Mouse (Mus musculus) urinary bladder, adult 2 months (tissue): ENCODE data around the gene Ankrd12. TPM values are rescaled to one million over a fixed set of nuclear protein-coding genes. Genes with fewer than 3 reads are reported as not detected.

Experiments
- DNase-seq: peaks from one replicate; pipeline ENCODE4 v3.0.0; 2022; ENCODE audit warnings: low spot score
- polyA plus RNA-seq: library from polyadenylated mRNA; depleted of rRNA; stranded (reverse); fragments of >200 nt; gene quantifications from 2 replicates; pipeline ENCODE4 v1.2.3, GENCODE M21; 2012; rRNA removed

Ankrd12 gene
- 21.7 and 21.9 TPM in 2 replicates for polyA plus RNA-seq

- DNase-seq, result peak; percentile 99
These were observed at the start of gene Ankrd12 for GRCm38 (mm10) chr17:66076934-66077333. TSS of gene Ankrd12 (minus strand) at chr17:66077089.

GRCm38 (mm10) chr17:66125211-66125610 is 48.3 kb upstream of the Ankrd12 start:
- no peak for DNase-seq

- DNase-seq, result no peak
These were observed 47.1 kb upstream of the Ankrd12 start for GRCm38 (mm10) chr17:66123816-66124610.

GRCm38 (mm10) chr17:66123066-66123815 is 46.4 kb upstream of the Ankrd12 start, which contains the start of gene Ddx11:
TSS of gene Ddx11 (plus strand) at chr17:66123520.
- DNase-seq, result peak; percentile 95

- DNase-seq, result no peak
These were observed 43.8 kb upstream of the Ankrd12 start for GRCm38 (mm10) chr17:66120701-66121100.

- no peak for DNase-seq
These were observed 42.1 kb upstream of the Ankrd12 start for GRCm38 (mm10) chr17:66118991-66119390.

GRCm38 (mm10) chr17:66112166-66112565 is 35.3 kb upstream of the Ankrd12 start:
- DNase-seq, result no peak

- peak; percentile 71 for DNase-seq
These were observed 34.6 kb upstream of the Ankrd12 start, which contains the start of gene Washc1 for GRCm38 (mm10) chr17:66111402-66111959. TSS of gene Washc1 (plus strand) at chr17:66111545.

GRCm38 (mm10) chr17:66110746-66111145 is 33.9 kb upstream of the Ankrd12 start:
- DNase-seq, result no peak

- no peak for DNase-seq
These were observed 31.3 kb upstream of the Ankrd12 start for GRCm38 (mm10) chr17:66108198-66108597.

GRCm38 (mm10) chr17:66107466-66107865 is 30.6 kb upstream of the Ankrd12 start:
- no peak for DNase-seq

GRCm38 (mm10) chr17:66106601-66107267 is 29.8 kb upstream of the Ankrd12 start:
- no peak for DNase-seq

- DNase-seq, result no peak
These were observed 27.2 kb upstream of the Ankrd12 start for GRCm38 (mm10) chr17:66104076-66104475.

- peak; percentile 79 for DNase-seq
These were observed 24.8 kb upstream of the Ankrd12 start, which contains the start of gene Ndufv2 for GRCm38 (mm10) chr17:66101380-66102330. TSS of gene Ndufv2 (minus strand) at chr17:66101559.

GRCm38 (mm10) chr17:66100566-66101379 is 23.9 kb upstream of the Ankrd12 start:
- DNase-seq, result no peak

GRCm38 (mm10) chr17:66092664-66093063 is 15.8 kb upstream of the Ankrd12 start:
- no peak for DNase-seq

- DNase-seq, result no peak
These were observed 15.2 kb upstream of the Ankrd12 start for GRCm38 (mm10) chr17:66092065-66092464.

- DNase-seq, result no peak
These were observed 14.5 kb upstream of the Ankrd12 start for GRCm38 (mm10) chr17:66091392-66091791.

GRCm38 (mm10) chr17:66090251-66090650 is 13.4 kb upstream of the Ankrd12 start:
- DNase-seq, result no peak

GRCm38 (mm10) chr17:66085038-66085437 is 8.1 kb upstream of the Ankrd12 start:
- DNase-seq, result no peak
